Mouse (Mus musculus) intestine, embryonic 14.5 days (tissue): ENCODE data around the gene Gria3. TPM values are rescaled to one million over a fixed set of nuclear protein-coding genes. Genes with fewer than 3 reads are reported as not detected.

Source experiments
- ATAC-seq: fragments of 200-750 bp; cut with Nextera tagmentation; replicated peaks from 2 replicates; pipeline ENCODE4 v1.8.0; 2017; ENCODE audit warnings: low read depth, moderate number of reproducible peaks, moderate TSS enrichment, moderate library complexity; ENCODE audit not compliant: low FRiP score, low TSS enrichment
- DNase-seq: peaks from one replicate; pipeline ENCODE4 v3.0.0-alpha.2; 2018; ENCODE audit warnings: low spot score
- H3K27ac ChIP-seq: fragments of 300-500 bp; sonication (generic); 2 replicates; pipeline ENCODE4 v1.5.1; 2014; ENCODE audit warnings: low read depth, mild to moderate bottlenecking, control low read depth
- H3K27me3 ChIP-seq: fragments of 300-500 bp; sonication (generic); replicated peaks from 2 replicates; pipeline ENCODE4 v1.6.1; 2014; ENCODE audit warnings: low read length, control low read depth; ENCODE audit not compliant: control insufficient read depth, insufficient read depth
- H3K36me3 ChIP-seq: fragments of 300-500 bp; sonication (generic); 2 replicates; pipeline ENCODE4 v1.6.1; 2014; ENCODE audit warnings: low read length, control low read depth; ENCODE audit not compliant: control insufficient read depth, insufficient read depth
- H3K4me1 ChIP-seq: fragments of 300-500 bp; sonication (generic); replicated peaks from 2 replicates; pipeline ENCODE4 v1.6.1; 2014; ENCODE audit warnings: low read length, control low read depth, mixed read lengths; ENCODE audit not compliant: control insufficient read depth, insufficient read depth
- H3K4me2 ChIP-seq: fragments of 300-500 bp; sonication (generic); 2 replicates; pipeline ENCODE4 v1.6.1; 2014; ENCODE audit warnings: low read length
- H3K4me3 ChIP-seq: fragments of 300-500 bp; sonication (generic); 2 replicates; pipeline ENCODE4 v1.5.1; 2014; ENCODE audit warnings: low read depth, low read length, control low read depth, mixed read lengths
- H3K9ac ChIP-seq: fragments of 300-500 bp; sonication (generic); 2 replicates; pipeline ENCODE4 v1.6.1; 2014; ENCODE audit warnings: mild to moderate bottlenecking, low read length
- H3K9me3 ChIP-seq: fragments of 300-500 bp; sonication (generic); 2 replicates; pipeline ENCODE4 v1.6.1; 2016; ENCODE audit warnings: low read length, control low read depth; ENCODE audit not compliant: control insufficient read depth
- WGBS: fragments of 180-500 bp; shearing (Covaris S2); extraction: QIAGEN DNeasy Blood & Tissue Kit; methylation state at CpG from one replicate; pipeline ENCODE4 v1.1.7; 2014; 5-methylcytosine and 5-hydroxymethylcytosine counted together
- polyA plus RNA-seq: library from polyadenylated mRNA; unstranded; fragments of >200 nt; fragmentation: Nextera tagmentation; extraction: Ambion mirVana; gene quantifications from 2 replicates; pipeline ENCODE4 v1.2.1, GENCODE M21; 2014

The Gria3 gene
- polyA plus RNA-seq, 1 experiment from 2014 or later: 7.6 TPM

- no peak overlapping the region for H3K4me2 ChIP-seq
- H3K9me3 ChIP-seq: no peaks in the 10 kb centered on the region
- no peaks in the 10 kb centered on the region for H3K4me1 ChIP-seq
- H3K9ac ChIP-seq: no peak overlapping the region
- no peak for DNase-seq
- H3K4me3 ChIP-seq: no peak overlapping the region
- no peak overlapping the region for H3K27ac ChIP-seq
- no peak for ATAC-seq
- no peaks in the 10 kb centered on the region for H3K27me3 ChIP-seq
- 67% methylated on average over 1 of the region's 1 CpGs for WGBS
- H3K36me3 ChIP-seq: no peaks in the 10 kb centered on the region
Measured at GRCm38 (mm10) chrX:41507959-41508358, 107.3 kb downstream of the Gria3 start.

GRCm38 (mm10) chrX:41514982-41515381 is 114.3 kb downstream of the Gria3 start:
- no peaks in the 10 kb centered on the region for H3K27me3 ChIP-seq
- H3K4me2 ChIP-seq: no peak overlapping the region
- DNase-seq (no peak), ATAC-seq (no peak)
- H3K9ac ChIP-seq: no peak overlapping the region
- no peak overlapping the region for H3K4me3 ChIP-seq
- H3K36me3 ChIP-seq: no peaks in the 10 kb centered on the region
- WGBS: 50% methylated on average over 3 of the region's 3 CpGs
- no peaks in the 10 kb centered on the region for H3K9me3 ChIP-seq
- no peak overlapping the region for H3K27ac ChIP-seq
- H3K4me1 ChIP-seq: no peaks in the 10 kb centered on the region

GRCm38 (mm10) chrX:41532511-41532910 is 131.9 kb downstream of the Gria3 start:
- 55% methylated on average over 2 of the region's 2 CpGs for WGBS
- no peak overlapping the region for H3K4me2 ChIP-seq
- ATAC-seq (no peak), DNase-seq (no peak)
- no peak overlapping the region for H3K4me3 ChIP-seq
- no peak overlapping the region for H3K9ac ChIP-seq
- no peaks in the 10 kb centered on the region for H3K9me3 ChIP-seq
- H3K36me3 ChIP-seq: no peaks in the 10 kb centered on the region
- H3K4me1 ChIP-seq: no peaks in the 10 kb centered on the region
- no peaks in the 10 kb centered on the region for H3K27me3 ChIP-seq
- no peak overlapping the region for H3K27ac ChIP-seq

GRCm38 (mm10) chrX:41535886-41536285 is 135.2 kb downstream of the Gria3 start:
- H3K9me3 ChIP-seq: no peaks in the 10 kb centered on the region
- H3K4me1 ChIP-seq: no peaks in the 10 kb centered on the region
- no peak overlapping the region for H3K9ac ChIP-seq
- H3K36me3 ChIP-seq: no peaks in the 10 kb centered on the region
- no peaks in the 10 kb centered on the region for H3K27me3 ChIP-seq
- H3K4me3 ChIP-seq: no peak overlapping the region
- no peak overlapping the region for H3K4me2 ChIP-seq
- ATAC-seq: no peak
- no peak overlapping the region for H3K27ac ChIP-seq
- no peak for DNase-seq
- WGBS: 76% methylated on average over 2 of the region's 2 CpGs

GRCm38 (mm10) chrX:41562296-41563060 is 161.8 kb downstream of the Gria3 start:
- Histone ChIP-seq H3K4me1 (no peaks in the 10 kb centered on the region), H3K36me3 (no peaks in the 10 kb centered on the region), H3K4me2 (no peak overlapping the region), H3K9ac (no peak overlapping the region), H3K27ac (no peak overlapping the region), H3K4me3 (no peak overlapping the region), H3K27me3 (no peaks in the 10 kb centered on the region), H3K9me3 (no peaks in the 10 kb centered on the region)
- ATAC-seq (no peak), DNase-seq (no peak)
- 63% methylated on average over 6 of the region's 6 CpGs for WGBS

- Histone ChIP-seq H3K27me3 (no peaks in the 10 kb centered on the region), H3K36me3 (no peaks in the 10 kb centered on the region), H3K9ac (no peak overlapping the region), H3K4me1 (no peaks in the 10 kb centered on the region), H3K9me3 (no peaks in the 10 kb centered on the region), H3K27ac (no peak overlapping the region), H3K4me2 (no peak overlapping the region), H3K4me3 (no peak overlapping the region)
- no peak for ATAC-seq
- no peak for DNase-seq
- 85% methylated on average over 2 of the region's 2 CpGs for WGBS
Measured at GRCm38 (mm10) chrX:41564898-41565297, 164.2 kb downstream of the Gria3 start.

- no peak overlapping the region for H3K4me2 ChIP-seq
- no peak overlapping the region for H3K9ac ChIP-seq
- no peaks in the 10 kb centered on the region for H3K36me3 ChIP-seq
- no peaks in the 10 kb centered on the region for H3K9me3 ChIP-seq
- H3K27ac ChIP-seq: no peak overlapping the region
- DNase-seq (no peak), ATAC-seq (no peak)
- H3K4me1 ChIP-seq: no peaks in the 10 kb centered on the region
- 79% methylated on average over 1 of the region's 1 CpGs for WGBS
- no peaks in the 10 kb centered on the region for H3K27me3 ChIP-seq
- no peak overlapping the region for H3K4me3 ChIP-seq
Measured at GRCm38 (mm10) chrX:41573079-41573478, 172.4 kb downstream of the Gria3 start.

GRCm38 (mm10) chrX:41578797-41579196 is 178.1 kb downstream of the Gria3 start:
- Histone ChIP-seq H3K9me3 (no peaks in the 10 kb centered on the region), H3K4me1 (no peaks in the 10 kb centered on the region), H3K36me3 (no peaks in the 10 kb centered on the region), H3K27ac (no peak overlapping the region), H3K9ac (no peak overlapping the region), H3K4me3 (no peak overlapping the region), H3K4me2 (no peak overlapping the region), H3K27me3 (no peaks in the 10 kb centered on the region)
- no peak for DNase-seq
- WGBS: 63% methylated on average over 5 of the region's 5 CpGs
- no peak for ATAC-seq

- Histone ChIP-seq H3K27ac (no peak overlapping the region), H3K27me3 (no peaks in the 10 kb centered on the region), H3K4me2 (no peak overlapping the region), H3K36me3 (no peaks in the 10 kb centered on the region), H3K9me3 (no peaks in the 10 kb centered on the region), H3K4me1 (no peaks in the 10 kb centered on the region), H3K4me3 (no peak overlapping the region), H3K9ac (no peak overlapping the region)
- DNase-seq (no peak), ATAC-seq (no peak)
- WGBS: 89% methylated on average over 3 of the region's 3 CpGs
Measured at GRCm38 (mm10) chrX:41587692-41588091, 187.0 kb downstream of the Gria3 start.
